Mouse (Mus musculus): ENCODE measurements around the gene Hdac8. TPM values are rescaled to one million over a fixed set of nuclear protein-coding genes. Genes with fewer than 3 reads are reported as not detected.

Hdac8 gene
- polyA plus RNA-seq, 1 experiment from 2014 or later, result 10.7 TPM

DNA sequence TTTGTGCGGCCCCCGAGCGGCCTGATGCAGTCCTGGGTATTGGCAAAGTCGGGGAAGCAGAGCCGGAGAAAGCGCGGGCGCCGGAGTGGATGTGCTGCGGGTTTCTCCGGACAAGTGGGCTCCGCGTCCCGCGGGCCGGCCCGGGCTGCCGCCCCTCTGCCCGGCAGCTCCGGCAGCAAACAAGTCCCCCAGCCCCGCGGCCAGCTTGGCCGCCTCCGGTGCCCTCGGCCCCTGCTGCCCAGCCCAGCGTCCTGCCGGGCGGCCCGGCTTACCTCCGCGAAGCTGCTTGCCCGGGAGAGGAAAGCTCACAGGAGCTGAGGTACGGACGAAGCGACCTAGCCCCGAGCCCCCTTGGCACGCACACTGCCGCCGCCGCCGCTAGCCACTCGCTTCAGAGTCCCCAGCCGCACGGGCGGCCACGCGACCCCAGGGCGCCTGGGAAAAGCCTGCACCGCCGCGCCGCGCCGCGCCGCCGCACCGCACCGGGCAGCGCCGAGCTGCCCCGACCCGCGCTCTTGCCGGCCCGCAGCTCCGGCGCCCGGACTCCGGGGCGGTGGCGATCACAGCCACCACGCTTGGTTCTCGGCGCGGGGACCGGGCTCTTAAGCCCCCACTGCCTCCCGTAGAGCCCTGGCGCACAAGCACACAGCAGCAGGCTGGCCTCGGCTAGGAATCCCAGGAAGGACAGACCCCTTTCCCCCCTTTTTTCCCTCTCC lies 253.8 kb downstream of the Hdac8 start:
- peaks cover 12% of the 10 kb centered on the region for H3K4me1 ChIP-seq (replicated peaks)
- H3K9me3 ChIP-seq, result no peaks in the 10 kb centered on the region
- H3K36me3 ChIP-seq, result no peaks in the 10 kb centered on the region
- peak overlapping the region; percentile 84 for H3K4me2 ChIP-seq
- H3K4me3 ChIP-seq, result peak overlapping the region; percentile 57
- ATAC-seq (ENCODE audit: low FRiP score), result peak; percentile 71
- H3K9ac ChIP-seq, result peak overlapping the region; percentile 68
- 0 out of 2 replicates have a peak overlapping the region, but pooled peaks have one; percentile 44 for H3K27ac ChIP-seq
- 12% methylated on average over 50 of the region's 80 CpGs for WGBS
- H3K27me3 ChIP-seq, result peaks cover 74% of the 10 kb centered on the region

DNA sequence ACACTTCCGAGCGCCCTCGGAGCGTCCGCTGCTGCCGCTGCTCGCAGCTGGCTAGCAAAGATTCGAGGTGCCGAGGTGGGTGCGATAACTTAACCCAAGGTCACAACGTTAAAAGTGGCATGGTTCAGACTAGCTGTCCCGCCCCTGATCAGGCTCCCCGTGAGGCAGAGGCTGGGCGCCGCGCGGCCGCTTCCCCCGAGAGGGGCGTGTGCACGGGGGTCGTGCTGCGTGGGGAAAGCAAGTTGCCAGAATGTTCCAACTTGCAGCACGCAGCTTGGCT lies 254.3 kb downstream of the Hdac8 start:
- no peak for ATAC-seq (ENCODE audit: low FRiP score)
- peak overlapping the region; percentile 57 for H3K4me3 ChIP-seq
- H3K36me3 ChIP-seq, result no peaks in the 10 kb centered on the region
- peak overlapping the region; percentile 68; the same call in 1 of the 2 replicates for H3K9ac ChIP-seq
- H3K27me3 ChIP-seq, result peaks cover 77% of the 10 kb centered on the region
- peak overlapping the region; percentile 84 for H3K4me2 ChIP-seq
- 17% methylated on average over 24 of the region's 24 CpGs for WGBS
- H3K9me3 ChIP-seq, result no peaks in the 10 kb centered on the region
- peaks cover 12% of the 10 kb centered on the region for H3K4me1 ChIP-seq (replicated peaks)
- no peak overlapping the region for H3K27ac ChIP-seq

GRCm38 (mm10) chrX:102250150-102250890 lies 254.8 kb downstream of the Hdac8 start:
- Histone ChIP-seq H3K27me3 (peaks cover 77% of the 10 kb centered on the region), H3K4me3 (peak overlapping the region; percentile 57), H3K9ac (peak overlapping the region; percentile 68), H3K36me3 (no peaks in the 10 kb centered on the region), H3K4me2 (peak overlapping the region; percentile 84), H3K4me1 (replicated peaks) (peaks cover 12% of the 10 kb centered on the region), H3K27ac (no peak overlapping the region), H3K9me3 (no peaks in the 10 kb centered on the region)
- 10% methylated on average over 54 of the region's 68 CpGs for WGBS
- ATAC-seq (ENCODE audit: low FRiP score), result no peak

DNA sequence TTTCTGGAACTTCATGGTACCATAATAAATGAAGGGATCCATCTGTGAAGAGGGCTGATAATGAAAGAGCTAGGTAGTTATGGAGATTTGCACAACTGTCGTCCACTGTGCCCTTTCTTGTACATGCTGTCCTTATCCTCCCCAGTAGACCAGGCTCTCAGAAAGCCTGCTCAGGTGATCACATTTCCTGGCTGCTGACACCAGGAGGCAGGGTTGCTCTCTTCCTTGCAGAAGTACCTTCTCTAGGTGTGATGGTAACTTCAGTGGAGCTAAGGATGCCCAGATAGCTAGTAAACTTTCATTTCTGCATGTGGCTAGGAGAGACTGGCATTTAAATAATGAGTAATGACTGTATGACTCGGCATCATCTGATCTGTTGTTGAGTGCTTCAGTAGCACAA lies 260.8 kb downstream of the Hdac8 start:
- ATAC-seq (ENCODE audit: low FRiP score), result no peak
- Histone ChIP-seq H3K4me1 (replicated peaks) (no peaks in the 10 kb centered on the region), H3K27ac (no peak overlapping the region), H3K9me3 (no peaks in the 10 kb centered on the region), H3K4me3 (no peak overlapping the region), H3K9ac (no peak overlapping the region), H3K27me3 (peaks cover 36% of the 10 kb centered on the region), H3K36me3 (no peaks in the 10 kb centered on the region), H3K4me2 (no peak overlapping the region)
- 76% methylated on average over 2 of the region's 2 CpGs for WGBS

Small RNA genes lying within 50 kb of the gene (microRNA-seq; reads per million reads assigned to microRNA genes)
- gene Gm26318, result not detected

Other genes with a start within 250 kb of the Hdac8 start
- 6.8 and 6.9 TPM in 2 replicates for gene Phka1, start 138.9 kb upstream of the Hdac8 start, polyA plus RNA-seq (2015; fragmentation: Nextera tagmentation; extraction: Ambion mirVana)
- not detected in 2 replicates for gene Gm3880, start 181.6 kb upstream of the Hdac8 start, polyA plus RNA-seq (2015; fragmentation: Nextera tagmentation; extraction: Ambion mirVana)
- not detected in 2 replicates for gene Gm9112, start 202.3 kb upstream of the Hdac8 start, polyA plus RNA-seq (2015; fragmentation: Nextera tagmentation; extraction: Ambion mirVana)
- gene Dmrtc1b, start 202.5 kb upstream of the Hdac8 start, polyA plus RNA-seq (2015; fragmentation: Nextera tagmentation; extraction: Ambion mirVana), result not detected in 2 replicates